Mouse (Mus musculus): ENCODE results near the gene Fam71f2.

Fam71f2 gene

DNA sequence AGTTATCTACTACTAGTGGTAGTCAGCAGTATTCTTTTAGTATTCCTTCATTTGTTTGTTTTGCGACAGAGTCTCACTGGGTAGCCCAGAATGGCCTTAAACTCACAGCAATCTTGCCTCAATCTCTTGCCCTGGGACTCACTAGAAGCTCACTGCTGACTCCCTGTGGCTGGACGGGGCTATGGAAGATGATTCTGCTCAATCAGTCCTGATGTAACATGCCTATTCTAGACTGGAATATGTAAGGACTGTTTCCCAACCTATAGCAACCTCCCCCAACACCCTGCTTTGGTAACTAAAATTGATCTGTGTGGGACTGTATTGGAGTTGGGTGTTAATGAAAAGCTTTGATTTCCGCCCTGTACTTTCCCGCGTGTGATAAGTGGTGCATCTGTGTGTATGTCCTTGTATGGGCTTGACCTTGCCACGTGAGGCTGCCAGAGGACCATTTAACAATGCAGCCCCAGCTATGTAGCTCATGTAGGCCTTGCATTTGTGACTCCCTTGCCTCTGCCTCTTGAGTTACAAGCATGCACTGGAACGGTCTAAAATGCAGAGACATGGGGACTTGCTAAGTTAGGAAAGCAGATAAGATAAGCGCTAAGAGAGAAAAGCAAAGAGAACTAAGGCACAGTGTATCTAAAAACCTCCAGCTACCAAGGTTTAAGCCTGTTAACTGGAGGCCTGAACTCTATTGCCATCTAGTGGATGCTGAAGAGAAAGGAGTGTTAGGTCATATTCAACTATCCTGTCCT lies 703 bp upstream of the Fam71f2 start:
- DNase-seq (ENCODE audit: low read depth): peak; percentile 90

DNA sequence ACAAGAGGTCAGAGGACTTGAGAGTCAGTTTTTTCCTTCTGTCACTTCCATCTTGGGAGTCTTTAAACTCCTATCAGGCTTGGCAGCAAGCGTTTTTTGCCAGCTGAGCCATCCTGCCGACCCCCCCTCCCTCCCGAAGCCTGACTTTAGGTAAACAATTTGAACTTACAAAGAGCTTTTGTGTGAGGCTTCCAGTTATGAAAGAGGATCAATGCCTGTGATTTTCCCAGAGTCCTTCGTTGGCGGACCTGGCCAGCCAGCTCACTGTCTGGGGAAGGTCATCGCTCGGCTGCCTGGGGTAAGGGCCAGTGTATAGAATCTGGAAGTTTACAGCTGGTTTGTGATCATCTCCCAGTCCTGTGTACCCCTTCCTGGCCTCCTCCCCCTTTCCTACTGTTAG lies 1.3 kb downstream of the Fam71f2 start:
- DNase-seq (ENCODE audit: low read depth): no peak

DNA sequence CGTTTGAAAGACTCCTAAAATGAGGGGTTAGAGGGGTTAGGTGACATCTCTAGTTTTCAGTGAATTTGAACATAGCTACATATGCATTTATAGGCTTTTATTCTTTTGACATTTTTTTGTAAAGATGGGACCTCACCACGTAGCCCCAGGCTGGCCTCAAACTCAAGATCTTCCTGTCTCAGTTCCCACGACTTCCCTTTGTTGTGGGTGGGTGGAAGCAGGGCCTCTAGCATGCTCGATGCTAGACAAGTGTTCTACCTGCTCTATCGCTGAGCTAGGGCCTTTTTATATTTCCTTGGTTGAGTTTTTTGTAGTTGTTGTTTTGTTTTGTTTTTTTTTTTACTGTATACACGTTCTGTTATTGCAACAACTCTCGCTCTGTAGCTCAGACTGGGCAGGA lies 7.5 kb downstream of the Fam71f2 start:
- DNase-seq (ENCODE audit: low read depth): no peak

DNA sequence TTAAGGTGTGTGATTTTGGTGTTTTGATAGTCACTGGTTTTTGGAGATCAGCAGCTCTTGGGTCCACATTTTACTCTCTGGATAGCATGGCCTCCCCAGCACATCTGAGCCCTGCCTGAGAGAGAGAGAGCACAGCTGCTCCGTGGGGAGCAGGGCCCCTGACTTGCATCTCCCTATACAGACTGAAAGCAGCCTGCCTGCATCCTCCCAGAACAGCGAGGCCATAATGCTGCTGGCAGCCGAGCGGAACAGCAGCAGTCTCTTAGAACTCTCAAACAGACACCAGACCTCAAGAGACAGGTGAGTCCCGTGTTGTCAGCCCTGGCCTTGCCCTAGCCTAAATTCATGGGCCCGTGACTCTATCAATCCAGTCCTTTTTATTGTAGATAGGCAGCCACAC lies 8.1 kb downstream of the Fam71f2 start:
- no peak for DNase-seq (ENCODE audit: low read depth)

DNA sequence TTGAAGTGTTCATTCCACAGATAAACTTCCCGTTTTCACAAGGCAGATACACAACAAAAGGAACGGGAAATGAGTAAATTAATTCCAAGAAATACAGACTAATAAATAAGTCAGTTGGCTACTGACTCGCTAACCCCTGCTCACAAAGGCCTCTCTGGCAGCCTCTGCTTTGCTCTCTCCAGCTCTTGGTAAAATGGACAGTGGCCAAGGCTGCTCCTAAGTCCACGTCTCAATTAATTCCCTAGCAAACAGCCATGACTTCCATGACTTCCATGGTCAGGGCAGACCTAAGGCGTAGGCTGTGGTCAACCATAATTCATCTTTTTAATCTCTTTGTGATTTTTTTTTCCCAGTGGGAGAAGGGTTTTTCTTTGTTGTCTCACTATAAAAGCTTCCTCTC lies 8.6 kb downstream of the Fam71f2 start:
- DNase-seq (ENCODE audit: low read depth): no peak

DNA sequence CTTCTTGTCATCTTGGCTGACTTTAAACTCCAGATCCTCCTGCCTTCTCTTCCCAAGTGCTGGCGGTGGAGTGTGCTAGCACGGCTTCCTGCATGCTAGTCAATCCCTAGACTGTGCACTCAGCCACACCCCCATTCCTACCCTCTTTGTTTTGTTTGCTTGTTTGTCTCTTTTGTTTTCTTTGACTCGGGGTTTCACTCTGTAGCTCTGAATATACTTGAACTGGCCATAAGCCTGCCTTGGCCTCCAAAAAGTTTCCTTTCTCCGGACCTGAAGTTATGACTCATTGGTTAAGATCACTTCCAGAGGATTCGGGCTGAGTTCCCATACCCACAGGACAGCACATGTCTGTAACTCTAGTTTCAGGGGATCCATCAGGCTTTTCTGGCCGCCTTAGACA lies 9.3 kb downstream of the Fam71f2 start:
- no peak for DNase-seq (ENCODE audit: low read depth)

DNA sequence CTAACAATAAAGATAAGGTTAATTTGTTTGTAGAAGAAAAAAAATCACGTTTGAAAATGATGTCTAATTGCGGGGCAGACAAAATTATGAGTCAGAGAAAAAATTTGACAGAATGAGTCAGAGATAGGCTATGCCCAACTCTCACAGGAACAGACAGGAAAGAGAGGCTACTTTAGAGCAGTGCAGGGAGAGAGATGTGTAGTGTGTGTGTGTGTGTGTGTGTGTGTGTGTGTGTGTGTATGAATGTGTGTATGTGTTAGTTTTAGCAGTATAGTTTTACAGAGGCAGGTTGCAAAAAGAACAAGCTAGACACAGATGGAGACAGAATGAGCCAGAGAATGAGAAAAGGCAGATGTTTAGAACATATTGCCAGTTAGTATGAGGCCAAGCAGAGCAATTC lies 19.7 kb downstream of the Fam71f2 start:
- peak; percentile 64 for DNase-seq (ENCODE audit: low read depth)

DNA sequence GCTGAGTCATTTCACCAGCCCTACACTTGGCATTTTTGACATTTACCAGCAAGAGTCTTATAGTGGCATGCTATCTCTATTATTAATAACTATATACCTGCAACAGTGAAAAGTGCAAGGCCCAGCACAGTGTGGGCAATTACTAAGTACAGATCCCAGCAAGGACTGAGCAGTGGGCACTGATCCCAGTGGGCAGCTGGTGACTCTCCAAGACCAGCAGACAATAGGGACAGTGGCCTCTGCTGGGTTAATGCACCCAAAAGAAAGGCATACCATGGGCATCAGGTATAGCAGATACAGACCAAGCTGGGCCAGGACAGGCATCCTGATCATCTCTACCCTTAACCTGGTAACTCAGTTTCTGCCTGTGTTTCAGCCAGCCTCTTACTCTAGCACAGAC lies 23.9 kb downstream of the Fam71f2 start:
- DNase-seq (ENCODE audit: low read depth): no peak

DNA sequence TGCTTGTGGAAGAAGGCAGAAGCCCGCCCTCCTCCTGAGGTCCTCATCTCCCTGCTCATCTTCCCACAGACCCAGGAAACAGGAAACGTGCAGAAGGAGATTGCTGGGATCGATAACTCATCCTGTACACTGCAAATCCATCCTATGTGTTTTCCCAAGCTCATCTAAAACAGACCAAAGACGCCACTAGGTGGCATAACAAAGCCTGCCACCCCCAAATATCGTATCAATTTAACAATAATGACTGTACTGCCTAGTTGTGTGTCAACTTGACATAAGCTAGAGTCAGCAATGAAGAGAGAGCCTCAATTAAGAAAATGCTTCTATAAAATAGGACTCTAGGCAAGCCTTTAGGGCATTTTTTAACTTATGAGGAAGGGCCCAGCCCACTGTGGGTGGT lies 24.3 kb downstream of the Fam71f2 start:
- peak; percentile 32 for DNase-seq (ENCODE audit: low read depth)

DNA sequence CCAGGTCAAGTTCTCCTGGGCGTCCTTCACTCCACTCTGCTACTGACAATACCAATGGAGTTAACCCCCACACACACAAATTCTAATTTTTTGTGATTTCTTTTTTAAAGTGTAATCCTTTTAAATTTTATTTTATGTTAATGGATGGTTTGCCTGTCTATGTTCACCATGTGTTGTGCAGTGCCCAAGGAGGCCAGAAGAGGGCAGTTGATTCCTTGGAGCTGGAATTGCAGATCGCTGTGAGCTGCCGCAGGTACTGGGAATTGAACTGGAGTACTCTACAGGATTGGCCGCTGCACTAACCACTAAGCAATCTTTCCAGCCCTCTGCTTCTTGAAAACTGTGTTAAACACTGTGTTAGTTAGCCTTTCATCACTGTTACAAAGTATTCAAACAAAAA lies 26.1 kb downstream of the Fam71f2 start:
- no peak for DNase-seq (ENCODE audit: low read depth)

DNA sequence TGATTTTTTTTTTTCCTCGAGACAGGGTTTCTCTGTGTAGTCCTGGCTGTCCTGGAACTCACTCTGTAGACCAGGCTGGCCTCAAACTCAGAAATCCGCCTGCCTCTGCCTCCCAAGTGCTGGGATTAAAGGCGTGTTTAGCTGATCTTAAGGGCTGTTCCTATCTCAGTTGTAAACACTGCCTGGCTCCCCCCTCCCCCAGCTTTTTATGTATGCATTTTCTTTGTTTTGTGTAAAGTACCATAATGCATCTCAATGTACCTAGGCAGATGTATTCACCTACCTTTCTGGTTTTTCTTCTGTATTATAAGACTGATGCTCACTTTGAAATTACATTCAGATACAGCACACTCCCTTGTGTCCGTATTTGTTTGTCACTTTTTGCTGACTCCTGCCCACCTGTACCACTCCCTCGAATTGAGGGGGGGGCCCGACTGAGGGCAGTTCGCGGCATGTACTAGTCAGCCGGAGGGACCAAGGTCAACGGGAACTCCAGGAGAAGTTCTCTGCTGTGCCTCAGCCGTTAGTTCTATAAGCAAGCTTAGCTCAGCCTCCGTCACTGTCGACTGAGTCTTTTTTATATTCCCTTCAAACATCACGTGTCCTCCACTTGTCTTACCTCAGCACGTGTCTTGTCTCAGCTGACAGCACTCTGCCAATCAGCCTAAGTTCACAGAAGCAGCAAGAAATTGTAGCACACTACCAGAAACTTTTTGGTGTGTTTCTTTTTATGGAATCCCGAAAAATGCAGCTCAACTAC lies 29.6 kb downstream of the Fam71f2 start:
- DNase-seq (ENCODE audit: low read depth): no peak

DNA sequence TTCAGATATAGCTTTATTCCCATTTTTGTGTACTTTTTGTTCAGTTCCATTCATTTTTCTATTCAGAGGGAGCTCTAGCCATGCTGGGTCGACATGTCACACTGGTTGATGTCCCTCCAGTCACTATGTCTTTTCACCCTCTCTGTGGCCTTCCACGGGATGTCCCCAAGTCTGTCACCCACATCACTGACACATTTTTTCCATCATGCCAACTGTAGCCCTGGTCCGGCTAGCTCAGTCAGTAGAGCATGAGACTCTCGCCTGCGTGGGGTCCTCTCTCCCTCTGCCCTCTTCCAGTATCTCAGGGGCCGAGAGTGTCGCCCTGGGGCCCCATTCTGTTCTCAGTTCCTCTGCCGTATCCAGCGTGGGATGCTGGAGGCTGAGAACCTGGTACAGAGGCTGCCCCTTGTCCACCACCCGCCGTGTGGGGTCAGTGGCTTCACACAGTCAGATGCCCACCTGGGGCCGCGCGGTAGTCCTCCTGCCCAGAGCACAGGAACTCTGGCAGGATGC lies 34.4 kb downstream of the Fam71f2 start:
- no peak for DNase-seq (ENCODE audit: low read depth)

DNA sequence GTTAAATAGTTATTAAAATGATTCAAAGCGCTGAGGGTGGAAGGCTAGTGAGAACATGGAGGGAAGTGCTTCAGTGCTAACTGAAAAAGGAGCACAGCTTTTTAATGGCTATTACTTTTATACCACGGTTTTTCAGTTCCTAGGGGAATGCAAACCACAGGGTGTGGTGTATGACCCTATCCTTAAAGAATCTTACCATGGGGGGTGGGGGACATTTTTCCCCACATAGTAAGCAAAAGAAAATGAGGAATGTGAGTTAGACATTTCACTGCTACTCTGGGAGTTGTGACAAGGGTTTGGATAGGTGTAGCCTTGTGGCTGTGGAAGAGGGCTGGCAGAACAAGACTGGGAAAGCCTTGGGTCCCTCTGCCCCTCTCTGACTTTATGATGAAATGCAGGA lies 37.9 kb downstream of the Fam71f2 start:
- DNase-seq (ENCODE audit: low read depth): no peak

DNA sequence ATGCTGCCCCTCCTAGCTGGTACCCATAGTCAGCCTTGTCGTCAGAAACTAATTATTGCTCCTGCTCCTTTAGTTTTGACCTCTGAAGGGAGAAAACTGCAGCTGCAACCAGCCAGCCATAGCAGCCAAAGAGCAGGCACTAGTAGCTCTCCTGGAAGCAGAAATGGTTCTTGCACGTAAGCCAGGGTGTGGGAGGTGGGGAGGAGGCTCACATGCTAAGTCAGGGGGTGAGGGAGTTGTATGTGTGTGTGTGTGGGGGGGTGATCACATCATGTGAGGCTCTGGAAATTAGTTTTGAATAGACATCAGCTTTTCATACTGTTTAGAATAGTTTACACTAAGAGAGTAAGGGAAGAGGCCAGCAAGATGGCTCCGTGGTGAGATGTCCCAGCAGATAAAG lies 38.5 kb downstream of the Fam71f2 start:
- DNase-seq (ENCODE audit: low read depth): no peak

DNA sequence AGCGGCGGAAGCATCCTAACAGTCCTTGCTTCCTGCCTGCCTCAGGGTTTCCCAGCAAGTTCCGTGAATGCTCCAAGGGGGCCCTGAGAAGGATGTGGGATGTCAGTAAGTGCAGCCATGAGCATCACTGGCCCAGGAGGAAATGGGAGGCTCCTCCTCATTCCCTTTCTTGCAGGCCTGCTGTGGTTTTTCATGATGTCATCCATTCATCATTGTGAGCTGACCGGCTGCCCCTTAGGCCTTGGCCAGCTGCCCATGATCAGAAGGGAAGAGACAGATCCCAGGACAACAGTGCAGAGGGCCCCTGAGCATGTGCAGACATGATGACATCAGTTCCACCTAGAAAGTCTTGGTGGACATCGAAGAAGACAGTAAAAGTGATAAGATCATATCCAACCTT lies 39.5 kb downstream of the Fam71f2 start, which contains the start of gene Fam71f1:
Gene Fam71f1 (plus strand): TSS at position 262 of the 400 bp plus-strand sequence.
- DNase-seq (ENCODE audit: low read depth): peak; percentile 59

DNA sequence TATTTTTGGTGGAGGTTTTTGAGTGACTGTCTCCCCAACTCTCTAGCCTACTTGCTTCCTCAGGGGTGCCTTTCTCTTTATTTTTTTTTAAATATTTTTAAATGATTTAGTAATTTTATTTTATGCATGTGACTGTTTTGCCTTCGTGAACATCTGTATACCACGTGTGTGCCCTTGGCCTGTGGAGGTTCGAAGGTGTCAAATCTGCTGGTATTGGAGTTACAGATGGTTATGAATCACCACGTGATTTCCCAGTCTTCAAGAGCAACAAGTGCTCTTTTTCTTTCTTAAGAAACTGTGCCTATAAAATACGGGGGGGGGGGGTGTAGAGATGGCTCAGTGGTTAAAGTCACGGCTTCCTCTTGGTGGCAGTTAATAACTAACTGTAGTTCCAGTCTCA lies 42.2 kb downstream of the Fam71f2 start:
- no peak for DNase-seq (ENCODE audit: low read depth)

DNA sequence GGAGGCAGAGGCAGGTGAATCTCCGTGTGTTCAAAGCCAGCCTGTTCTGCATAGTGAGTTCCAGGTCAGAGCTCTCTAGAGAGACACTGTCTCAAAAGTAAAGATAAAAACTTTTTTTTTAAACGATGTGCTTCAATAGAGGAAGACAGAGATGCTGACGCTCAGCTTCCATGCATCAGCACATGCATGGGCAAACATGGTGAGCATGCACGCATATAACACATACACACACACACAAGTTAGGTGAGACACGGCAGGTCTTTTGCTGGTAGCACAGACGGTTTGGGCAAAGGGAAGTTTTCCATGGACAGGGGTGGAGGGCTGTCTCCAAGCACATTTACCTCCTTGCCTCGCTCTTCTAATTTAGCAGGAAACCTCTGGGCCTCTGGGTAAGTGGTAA lies 42.8 kb downstream of the Fam71f2 start:
- DNase-seq (ENCODE audit: low read depth): no peak

DNA sequence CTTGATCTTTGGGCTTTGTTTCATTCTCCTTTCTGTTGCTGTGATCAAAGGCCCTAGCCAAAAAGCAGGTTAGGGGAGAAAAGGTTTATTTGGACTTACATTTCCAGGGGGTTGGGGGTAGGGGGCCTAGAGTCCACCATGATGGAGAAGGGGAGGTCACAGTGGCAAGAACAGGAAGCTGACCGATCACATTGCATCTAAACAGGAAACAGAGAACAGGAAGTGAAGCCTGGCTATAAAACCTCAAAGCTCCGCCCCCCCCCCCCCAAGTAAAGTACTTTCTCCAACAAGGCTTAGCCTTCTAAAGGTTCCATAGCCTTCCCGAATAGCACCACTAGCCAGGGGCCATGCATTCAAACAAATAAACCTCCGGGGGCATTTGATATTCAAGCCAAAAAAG lies 43.3 kb downstream of the Fam71f2 start:
- DNase-seq (ENCODE audit: low read depth): peak; percentile 54

DNA sequence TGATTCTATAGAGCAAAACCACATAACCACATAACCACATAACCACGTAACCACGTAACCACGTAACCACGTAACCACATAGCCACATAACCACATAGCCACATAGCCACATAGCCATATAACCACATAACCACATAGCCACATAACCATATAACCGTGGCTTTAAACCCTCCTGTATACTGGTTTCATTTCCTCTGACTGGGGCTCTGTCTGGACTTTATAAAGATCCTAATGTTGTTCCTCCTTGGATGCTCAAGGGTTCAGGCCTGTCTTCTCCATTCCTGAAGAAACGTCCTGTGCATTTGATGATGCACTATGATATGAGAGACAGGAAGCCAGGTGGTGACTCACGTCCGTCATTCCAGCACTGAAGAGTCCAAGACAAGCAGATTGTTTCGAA lies 47.6 kb downstream of the Fam71f2 start:
- peak; percentile 79 for DNase-seq (ENCODE audit: low read depth)

DNA sequence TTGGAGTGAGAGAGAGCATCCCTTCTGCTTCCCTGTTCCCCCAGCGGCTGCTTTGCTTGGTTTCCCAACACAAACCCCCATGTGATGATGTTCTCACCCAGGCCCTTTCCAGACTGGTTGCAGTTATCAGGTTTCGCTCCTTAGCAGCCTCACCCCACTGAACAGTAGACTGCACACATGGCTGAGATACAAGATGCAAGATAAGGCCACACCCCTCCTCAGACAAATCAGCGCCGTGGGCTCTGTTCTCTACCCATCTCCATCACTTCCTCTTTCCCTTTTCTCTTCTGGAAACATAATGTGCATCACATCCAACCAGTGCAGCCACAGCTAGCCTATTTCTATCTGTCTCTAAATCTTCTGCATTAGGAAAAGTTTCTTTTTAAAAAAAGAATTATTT lies 50.1 kb downstream of the Fam71f2 start:
- no peak for DNase-seq (ENCODE audit: low read depth)

All from 416B (cell line).